Mouse (Mus musculus) spleen, adult 2 months (tissue): Measurements from ENCODE around the gene 1700067K01Rik. TPM values are rescaled to one million over a fixed set of nuclear protein-coding genes. Genes with fewer than 3 reads are reported as not detected.
A peak's percentile ranks its signal among the peaks of the same experiment; 100 is the strongest.

Source experiments
- DNase-seq, 2 experiments: peaks; one replicate each; pipeline versions ENCODE4 v3.0.0 to v3.0.0-alpha.2; 2012 to 2021; ENCODE audit warnings: low spot score in 2 of 2, low read depth in 1 of 2
- H3K27ac ChIP-seq: fragments of 200-500 bp; 2 replicates; pipeline ENCODE4 v1.5.1; 2012; ENCODE audit warnings: low read length, inconsistent platforms; ENCODE audit not compliant: insufficient read depth
- H3K27me3 ChIP-seq: fragments of 200-500 bp; 2 replicates; pipeline ENCODE4 v1.6.1; 2012; ENCODE audit warnings: mild to moderate bottlenecking, moderate library complexity, low read length, inconsistent platforms; ENCODE audit not compliant: control insufficient read depth, insufficient read depth
- H3K36me3 ChIP-seq: fragments of 200-500 bp; 2 replicates; pipeline ENCODE4 v1.6.1; 2012; ENCODE audit warnings: mild to moderate bottlenecking, low read length, inconsistent platforms; ENCODE audit not compliant: control insufficient read depth, insufficient read depth
- H3K4me1 ChIP-seq: fragments of 200-500 bp; 2 replicates; pipeline ENCODE4 v1.6.1; 2011; ENCODE audit warnings: inconsistent platforms; ENCODE audit not compliant: control insufficient read depth, insufficient read depth, insufficient read length
- H3K4me3 ChIP-seq: fragments of 200-500 bp; 2 replicates; pipeline ENCODE4 v1.5.1; 2011; ENCODE audit warnings: mild to moderate bottlenecking, inconsistent platforms; ENCODE audit not compliant: insufficient read depth, insufficient read length; ENCODE audit errors: extremely low read depth
- CTCF ChIP-seq: fragments of 200-500 bp; IDR thresholded peaks from 2 replicates; pipeline ENCODE4 v1.5.1; 2011; ENCODE audit warnings: mild to moderate bottlenecking, inconsistent platforms; ENCODE audit not compliant: insufficient read depth, insufficient read length, insufficient replicate concordance; ENCODE audit errors: extremely low read depth
- POLR2A ChIP-seq: fragments of 200-500 bp; IDR thresholded peaks from 2 replicates; pipeline ENCODE4 v1.6.1; 2011; ENCODE audit warnings: low read depth, low read length, inconsistent platforms
- WGBS: fragments of 180-500 bp; shearing (Covaris S2); methylation state at CpG from one replicate; pipeline ENCODE4 v1.1.7; 2018; 5-methylcytosine and 5-hydroxymethylcytosine counted together
- polyA plus RNA-seq: library from polyadenylated mRNA; depleted of rRNA; stranded (reverse); fragments of >200 nt; gene quantifications from 2 replicates; pipeline ENCODE4 v1.2.3, GENCODE M21; 2012

The 1700067K01Rik gene
- polyA plus RNA-seq, 1 experiment: 0.46 TPM

DNA sequence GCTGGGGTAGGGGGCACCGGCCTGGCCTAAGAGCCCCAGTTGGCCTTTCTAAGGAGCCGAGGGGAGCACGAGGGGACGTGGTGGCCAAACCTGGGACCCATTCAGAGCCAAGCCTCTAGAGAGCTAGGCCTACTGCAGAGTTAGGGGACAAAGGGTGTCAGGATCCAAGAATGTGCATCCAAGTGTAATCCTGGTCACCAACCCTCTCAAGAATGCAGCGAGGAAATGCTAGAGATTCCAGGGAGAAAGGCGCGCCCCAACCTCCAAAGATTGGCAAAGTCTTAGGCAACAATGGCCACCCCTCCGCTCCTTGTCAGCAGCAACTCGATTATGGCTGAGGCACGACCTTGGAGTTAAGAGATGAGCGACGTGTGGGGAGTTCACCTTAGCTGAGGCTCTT is 20.3 kb downstream of the 1700067K01Rik start:
- Histone ChIP-seq H3K27me3 (peaks cover 10% of the 10 kb centered on the region), H3K4me3 (no peak overlapping the region), H3K27ac (no peak overlapping the region), H3K4me1 (peaks cover 5% of the 10 kb centered on the region; the same call in 1 of the 2 replicates), H3K36me3 (no peaks in the 10 kb centered on the region)
- no peak for DNase-seq
- WGBS: 75% methylated on average over 12 of the region's 12 CpGs
- TF ChIP-seq POLR2A (no peak), CTCF (no peak)

- no peak for TF ChIP-seq POLR2A
- TF ChIP-seq CTCF: no peak
- peaks cover 10% of the 10 kb centered on the region for H3K27me3 ChIP-seq
- H3K36me3 ChIP-seq: no peaks in the 10 kb centered on the region
- no peak overlapping the region for H3K27ac ChIP-seq
- H3K4me3 ChIP-seq: no peak overlapping the region
- H3K4me1 ChIP-seq: peaks cover 5% of the 10 kb centered on the region; the same call in 1 of the 2 replicates
- DNase-seq: no peak
- 30% methylated on average over 5 of the region's 5 CpGs for WGBS
Measured at GRCm38 (mm10) chr8:84023085-84023484, 21.8 kb downstream of the 1700067K01Rik start.

DNA sequence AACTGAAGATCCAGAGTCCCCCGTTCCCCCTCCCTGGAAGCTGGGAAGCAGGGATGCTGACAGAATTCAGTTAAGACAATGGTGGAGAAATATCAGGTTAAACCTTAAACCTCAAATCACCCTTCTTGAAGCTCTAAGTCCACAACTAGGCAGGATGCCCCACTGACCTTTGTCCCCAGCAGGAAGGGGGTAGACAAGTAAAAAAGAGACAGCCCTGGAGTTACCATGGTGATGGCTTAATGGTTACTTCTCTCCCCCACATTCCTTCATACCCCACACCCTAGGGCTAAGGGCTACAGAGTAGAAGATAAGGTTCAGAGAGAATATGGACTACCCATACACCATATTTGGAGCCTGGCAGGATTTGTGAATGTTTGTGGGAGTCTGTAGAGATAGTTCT is 22.3 kb downstream of the 1700067K01Rik start:
- Histone ChIP-seq H3K4me3 (no peak overlapping the region), H3K27me3 (peaks cover 10% of the 10 kb centered on the region)

GRCm38 (mm10) chr8:84024171-84024570 is 22.9 kb downstream of the 1700067K01Rik start:
- TF ChIP-seq CTCF (peak; percentile 67), POLR2A (no peak)
- H3K27me3 ChIP-seq: peaks cover 10% of the 10 kb centered on the region
- no peak overlapping the region for H3K4me3 ChIP-seq
- no peaks in the 10 kb centered on the region for H3K36me3 ChIP-seq
- H3K4me1 ChIP-seq: peaks cover 5% of the 10 kb centered on the region; the same call in 1 of the 2 replicates
- DNase-seq: peak in 1 of 2 experiments; percentile 45
- H3K27ac ChIP-seq: no peak overlapping the region
- WGBS: 22% methylated on average over 10 of the region's 10 CpGs

More for the DNA sequence above, 22.3 kb downstream of the 1700067K01Rik start:
- no peaks in the 10 kb centered on the region for H3K36me3 ChIP-seq
- H3K27ac ChIP-seq: no peak overlapping the region
- 85% methylated on average over 1 of the region's 1 CpGs for WGBS
- H3K4me1 ChIP-seq: peaks cover 5% of the 10 kb centered on the region; the same call in 1 of the 2 replicates
- TF ChIP-seq POLR2A: no peak
- no peak for DNase-seq

DNA sequence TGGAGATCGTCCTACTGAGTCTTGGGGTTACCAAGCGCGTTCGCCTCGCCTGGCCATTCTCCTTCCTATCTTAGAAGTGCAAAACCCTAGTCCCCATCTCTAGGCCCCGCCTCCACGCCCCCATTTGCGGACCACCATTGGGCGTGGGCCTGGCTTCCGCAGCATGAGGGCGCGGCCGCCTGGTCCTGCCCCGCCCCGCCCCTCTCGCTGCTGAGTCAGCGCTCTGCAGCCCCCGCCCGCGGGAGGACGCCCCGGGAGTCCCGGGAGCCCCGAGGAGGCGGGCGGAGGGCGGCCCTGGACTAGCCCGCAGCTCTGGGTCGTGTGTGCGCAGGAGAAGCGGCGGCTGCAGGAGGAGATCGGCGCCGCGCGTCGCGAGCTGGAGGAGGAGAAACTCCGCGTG is 24.6 kb downstream of the 1700067K01Rik start:
- Histone ChIP-seq H3K27ac (no peak overlapping the region), H3K4me1 (peaks cover 5% of the 10 kb centered on the region; the same call in 1 of the 2 replicates), H3K4me3 (no peak overlapping the region; the same call in 1 of the 2 replicates), H3K36me3 (peaks cover 5% of the 10 kb centered on the region), H3K27me3 (peaks cover 10% of the 10 kb centered on the region)
- 2% methylated on average over 40 of the region's 41 CpGs for WGBS
- no peak for DNase-seq
- TF ChIP-seq POLR2A (no peak), CTCF (no peak)

GRCm38 (mm10) chr8:84027449-84027848 is 26.1 kb downstream of the 1700067K01Rik start:
- no peak overlapping the region for H3K4me3 ChIP-seq
- no peak overlapping the region for H3K27ac ChIP-seq
- H3K4me1 ChIP-seq: peaks cover 5% of the 10 kb centered on the region; the same call in 1 of the 2 replicates
- 6% methylated on average over 10 of the region's 10 CpGs for WGBS
- H3K27me3 ChIP-seq: peaks cover 10% of the 10 kb centered on the region
- DNase-seq: peak in 1 of 2 experiments; percentile 63
- peaks cover 17% of the 10 kb centered on the region for H3K36me3 ChIP-seq
- TF ChIP-seq CTCF (no peak), POLR2A (no peak)

DNA sequence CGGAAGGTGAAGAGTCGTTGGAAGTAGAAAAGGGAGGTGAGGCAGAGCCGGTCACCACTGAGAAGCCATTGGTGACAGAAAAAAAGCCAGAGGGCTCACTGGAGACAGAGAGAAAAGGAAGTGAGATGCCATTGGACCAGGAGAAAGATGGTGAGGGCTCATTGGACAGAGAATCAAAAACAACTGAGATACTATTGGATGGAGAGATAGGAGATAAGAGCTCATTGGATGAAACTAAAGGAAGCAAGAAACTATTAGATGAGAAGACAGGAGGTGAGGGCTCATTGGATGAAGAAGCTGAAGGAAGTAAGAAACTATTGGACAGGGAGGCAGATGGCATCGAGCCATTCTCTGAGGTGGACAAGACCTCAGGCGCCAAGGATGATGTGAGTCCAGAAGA is 28.0 kb downstream of the 1700067K01Rik start:
- TF ChIP-seq CTCF (no peak), POLR2A (no peak)
- no peak overlapping the region for H3K4me3 ChIP-seq
- no peak overlapping the region for H3K27ac ChIP-seq
- 89% methylated on average over 5 of the region's 5 CpGs for WGBS
- no peak for DNase-seq
- H3K27me3 ChIP-seq: peaks cover 10% of the 10 kb centered on the region
- peaks cover 27% of the 10 kb centered on the region for H3K36me3 ChIP-seq
- H3K4me1 ChIP-seq: peaks cover 5% of the 10 kb centered on the region; the same call in 1 of the 2 replicates
